Mouse (Mus musculus): ENCODE measurements around the gene Gm10031. TPM values are rescaled to one million over a fixed set of nuclear protein-coding genes. Genes with fewer than 3 reads are reported as not detected.

Gene Gm10031
- polyA plus RNA-seq, 1 experiment from 2014 or later = 1.9 TPM

- peaks cover 97% of the 10 kb centered on the region for H3K79me2 ChIP-seq (ENCODE audit: inconsistent target)
- H3K36me3 ChIP-seq (ENCODE audit: inconsistent target) = no peaks in the 10 kb centered on the region
- WGBS (ENCODE audit: missing documents) = 82% methylated on average over 4 of the region's 4 CpGs
- no peak overlapping the region for H3K27ac ChIP-seq
- H3K4me3 ChIP-seq (ENCODE audit: inconsistent target) = no peak overlapping the region
Measured at GRCm38 (mm10) chr1:156569615-156570014, 45.8 kb downstream of the Gm10031 start.

- Histone ChIP-seq H3K4me3 (ENCODE audit: inconsistent target) (no peak overlapping the region), H3K36me3 (ENCODE audit: inconsistent target) (no peaks in the 10 kb centered on the region), H3K27ac (no peak overlapping the region), H3K79me2 (ENCODE audit: inconsistent target) (peaks cover 97% of the 10 kb centered on the region)
- WGBS (ENCODE audit: missing documents) = 96% methylated on average over 4 of the region's 4 CpGs
Measured at GRCm38 (mm10) chr1:156572952-156573351, 49.1 kb downstream of the Gm10031 start.

Other genes starting within 250 kb of the Gm10031 start
- not detected in 3 replicates for gene Tdrd5, start 220.3 kb upstream of the Gm10031 start, polyA plus RNA-seq (2018)
- gene Nphs2, start 213.3 kb upstream of the Gm10031 start, polyA plus RNA-seq (2018) = not detected in 3 replicates
- gene Gm2000, start 158.0 kb upstream of the Gm10031 start, polyA plus RNA-seq (2018) = 146 to 902 TPM (median 727 TPM) in 3 replicates
- gene Axdnd1, start 102.9 kb upstream of the Gm10031 start, polyA plus RNA-seq (2018) = 0.27 to 0.30 TPM in 2 of 3 replicates, not detected in the other
- 326 to 439 TPM (median 351 TPM) in 3 replicates for gene Soat1, start 49.7 kb upstream of the Gm10031 start, polyA plus RNA-seq (2018)
- 11.1 to 17.5 TPM (median 16.3 TPM) in 3 replicates for gene Abl2, start 34.8 kb downstream of the Gm10031 start, polyA plus RNA-seq (2018)
- gene Tor3a, start 150.3 kb downstream of the Gm10031 start, polyA plus RNA-seq (2018) = 53.9 to 142 TPM (median 55.8 TPM) in 3 replicates
- 27.5 to 34.6 TPM (median 32.7 TPM) in 3 replicates for gene Fam20b, start 195.1 kb downstream of the Gm10031 start, polyA plus RNA-seq (2018)